Mouse (Mus musculus): ENCODE measurements around the gene Rps6kc1.
A peak's percentile ranks its signal among the peaks of the same experiment; 100 is the strongest.

Gene Rps6kc1

DNA sequence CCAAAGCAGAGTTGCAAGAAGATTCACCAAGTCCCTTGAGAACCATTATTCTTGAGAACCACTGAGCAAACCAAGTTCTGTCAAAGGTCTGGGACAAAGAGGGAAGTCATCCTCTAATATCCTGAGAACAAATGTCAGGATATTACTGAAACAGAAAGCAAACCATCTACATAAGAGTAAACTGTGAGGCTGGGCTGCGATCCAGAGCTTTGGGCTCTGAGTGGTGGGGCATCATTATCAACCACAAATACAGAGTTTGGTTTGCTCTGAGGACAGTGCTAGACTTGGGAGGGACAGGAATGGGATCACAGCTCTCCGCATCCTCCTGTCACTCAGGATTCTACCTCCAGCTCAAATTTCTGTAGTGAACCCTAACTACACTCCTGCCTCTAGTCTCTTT, 144.8 kb downstream of the Rps6kc1 start:
- DNase-seq (ENCODE audit: low spot score in 2 of 2): no peak

DNA sequence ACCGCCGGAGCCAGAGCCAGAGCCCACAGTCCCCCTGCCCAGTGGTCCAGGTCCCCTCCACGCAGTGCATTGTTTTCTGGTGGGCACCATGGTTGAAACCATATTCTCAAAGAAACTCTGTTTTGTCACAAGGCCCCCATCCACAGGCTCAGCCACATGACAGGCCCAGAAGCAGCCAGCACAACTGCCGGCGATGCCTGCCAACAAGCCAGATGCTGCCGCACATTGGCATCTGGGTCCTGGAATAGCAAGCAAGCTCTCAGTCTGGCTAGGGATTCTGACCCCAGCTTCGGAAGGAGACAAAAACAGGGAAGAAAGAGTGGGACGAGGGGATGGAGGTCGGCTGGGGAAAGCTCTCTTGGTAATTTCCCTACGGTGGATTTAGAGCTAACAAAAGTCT, 147.8 kb downstream of the Rps6kc1 start:
- peak; percentile 27 to 34 for DNase-seq (ENCODE audit: low spot score in 2 of 2)

DNA sequence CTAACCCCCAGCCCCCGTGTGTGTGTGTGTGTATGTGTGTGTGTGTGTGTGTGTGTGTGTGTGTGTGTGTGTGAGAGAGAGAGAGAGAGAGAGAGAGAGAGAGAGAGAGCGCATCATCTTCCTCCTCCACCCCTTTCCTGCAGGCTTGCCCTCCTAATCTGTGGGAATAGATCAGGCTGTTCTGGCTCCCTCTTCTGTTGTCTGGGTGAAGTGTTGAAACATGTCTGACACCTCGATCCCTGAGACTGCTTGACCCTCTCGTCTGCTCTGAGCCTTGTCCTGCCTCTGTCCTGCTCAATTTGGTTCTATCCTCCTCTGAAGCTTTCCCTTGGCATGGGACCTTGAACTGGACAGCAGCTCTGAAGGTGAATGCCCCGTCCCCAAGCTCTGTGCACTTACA, 149.8 kb downstream of the Rps6kc1 start:
- DNase-seq (ENCODE audit: low spot score in 2 of 2): no peak

DNA sequence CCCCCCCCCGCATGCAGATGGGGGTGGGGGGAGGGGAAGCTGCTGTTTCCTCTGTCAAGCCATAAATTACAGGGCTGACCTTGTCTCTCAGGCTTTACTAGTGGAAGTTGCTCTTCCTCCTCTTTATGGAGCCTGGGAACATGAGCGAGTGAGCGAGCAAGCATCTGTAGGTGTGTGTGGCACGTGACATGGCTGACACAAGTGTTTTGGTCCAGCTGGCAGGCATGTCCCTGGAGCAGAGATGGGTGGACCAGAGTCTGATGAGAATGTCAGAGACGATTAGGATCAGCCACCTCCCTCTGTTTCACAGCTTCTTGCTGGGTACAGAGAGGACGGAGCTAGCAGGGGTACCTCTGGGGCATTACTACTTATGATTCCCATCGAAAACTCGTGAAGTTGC, 153.7 kb downstream of the Rps6kc1 start:
- no peak for DNase-seq (ENCODE audit: low spot score in 2 of 2)

DNA sequence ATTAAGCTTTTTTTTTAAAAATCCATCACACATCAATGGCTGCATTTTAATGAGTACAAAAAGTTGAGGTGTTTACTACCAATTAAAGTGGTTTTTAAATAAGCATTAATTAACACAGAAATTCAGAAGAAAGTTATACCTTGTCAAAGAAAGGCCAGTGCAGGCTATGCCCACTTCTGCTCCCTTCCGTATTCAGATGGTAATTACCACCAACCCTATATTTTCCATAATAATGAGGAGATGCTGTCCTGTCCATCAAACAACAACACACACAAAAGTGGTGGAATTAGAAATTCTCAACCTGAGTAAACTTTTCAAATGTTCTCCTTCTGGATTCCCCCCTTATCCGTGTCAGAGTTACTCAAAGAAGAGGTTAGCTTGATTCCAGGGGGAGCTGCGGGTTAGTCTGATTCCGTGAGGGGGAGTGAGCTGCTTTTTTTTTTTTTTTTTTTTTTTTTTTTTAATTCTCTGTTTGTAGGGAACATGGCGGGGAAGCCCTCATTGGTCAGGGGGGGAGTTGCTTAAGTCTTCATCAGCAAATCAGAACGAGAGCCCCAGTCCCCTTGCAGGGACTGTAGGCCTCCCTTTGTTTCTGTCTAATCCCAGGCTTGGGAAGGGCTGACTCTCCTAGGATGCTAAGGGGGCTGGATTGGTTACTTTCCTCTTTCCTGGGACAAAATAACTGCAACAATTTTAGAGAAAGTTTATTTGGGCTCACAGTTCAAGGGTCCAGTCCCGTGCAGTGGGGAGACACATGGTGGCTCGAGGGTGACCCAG, 159.6 kb downstream of the Rps6kc1 start:
- no peak for DNase-seq (ENCODE audit: low spot score in 2 of 2)

DNA sequence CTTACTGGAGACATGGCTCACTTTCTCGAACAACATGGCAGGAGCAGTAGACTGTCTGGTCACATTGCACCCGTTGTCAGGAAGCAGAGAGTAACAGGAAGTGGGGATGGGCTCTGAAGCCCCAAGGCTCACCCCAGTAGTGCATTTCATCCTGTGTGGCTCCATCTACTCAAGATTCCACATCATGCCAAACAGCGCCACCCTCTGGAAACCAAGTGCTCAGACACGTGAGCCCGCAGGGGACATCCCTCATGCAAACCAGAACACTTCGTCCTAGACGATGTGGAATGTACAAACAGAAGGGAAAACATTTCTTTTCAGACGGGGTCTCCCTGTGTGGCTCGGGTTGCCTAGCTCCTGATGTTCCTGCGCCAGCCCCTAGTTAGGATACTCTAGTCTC, 162.6 kb downstream of the Rps6kc1 start:
- DNase-seq (ENCODE audit: low spot score in 2 of 2): no peak

DNA sequence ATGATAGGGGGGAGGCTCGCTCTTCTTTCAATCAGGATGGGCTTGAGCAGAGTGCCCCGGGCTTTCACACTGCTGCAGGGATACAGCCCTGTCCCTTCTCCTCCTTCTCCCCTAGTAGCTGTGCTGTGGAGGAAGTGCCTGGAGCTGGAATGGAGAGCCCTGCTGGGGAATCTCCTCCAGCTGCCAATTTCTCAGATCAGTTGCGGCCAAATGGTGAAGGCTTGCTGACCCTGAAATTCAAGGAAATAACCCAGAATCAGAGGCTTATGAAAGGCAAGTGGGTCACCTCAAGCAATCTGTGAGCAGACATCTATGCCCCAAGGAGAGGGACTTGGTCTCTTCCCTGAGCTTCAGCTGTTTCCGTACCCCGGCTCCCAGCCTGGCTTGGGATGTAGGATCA, 170.1 kb downstream of the Rps6kc1 start:
- DNase-seq (ENCODE audit: low spot score in 2 of 2): no peak

DNA sequence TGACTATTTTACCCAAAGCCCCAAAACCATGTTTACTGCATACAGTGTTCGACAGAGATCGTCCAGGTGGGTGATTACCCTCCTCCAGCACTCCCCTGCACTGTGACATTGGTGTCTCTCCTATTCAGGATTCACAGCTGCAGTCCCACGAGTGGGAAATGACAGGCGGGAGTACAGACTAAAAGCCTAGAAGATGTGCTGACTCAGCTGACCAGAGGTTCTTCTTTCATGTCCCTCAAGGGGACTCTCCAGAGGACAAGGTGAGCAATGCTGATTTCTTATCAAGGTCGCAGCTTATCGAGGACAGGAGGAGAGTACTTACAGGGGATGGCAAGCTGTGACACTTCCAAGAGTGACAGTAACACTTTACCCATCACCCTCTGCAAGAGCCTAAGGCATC, 178.8 kb downstream of the Rps6kc1 start:
- DNase-seq (ENCODE audit: low spot score in 2 of 2): no peak

DNA sequence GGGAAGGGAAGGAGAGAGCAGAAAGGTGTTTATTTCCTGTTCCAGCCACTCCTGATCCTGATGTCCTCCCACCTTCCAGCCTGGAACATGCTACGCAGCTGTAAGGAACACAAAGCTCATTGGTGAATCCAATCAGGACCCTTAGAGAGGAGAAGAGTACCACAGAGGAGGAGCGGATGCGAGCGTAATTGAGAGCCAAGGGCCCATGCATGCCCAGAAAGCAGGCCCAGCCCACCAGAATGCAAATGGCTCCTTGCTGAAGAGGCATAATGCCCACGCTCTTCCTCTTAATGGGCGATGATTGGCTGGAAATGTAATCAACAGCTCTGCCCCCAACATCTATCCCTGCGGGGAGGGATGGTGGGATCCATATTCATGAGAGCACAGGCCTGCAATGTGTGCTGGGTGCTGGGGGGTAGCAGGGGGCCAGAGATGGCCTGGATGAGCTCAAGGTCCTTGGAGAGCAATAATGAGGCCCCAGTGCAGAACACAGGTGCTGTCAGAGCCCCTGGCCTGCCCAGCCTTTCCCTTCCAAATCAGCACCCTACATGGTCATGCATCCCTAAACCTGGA, 182.0 kb downstream of the Rps6kc1 start:
- peak; percentile 12 to 15 for DNase-seq (ENCODE audit: low spot score in 2 of 2)

DNA sequence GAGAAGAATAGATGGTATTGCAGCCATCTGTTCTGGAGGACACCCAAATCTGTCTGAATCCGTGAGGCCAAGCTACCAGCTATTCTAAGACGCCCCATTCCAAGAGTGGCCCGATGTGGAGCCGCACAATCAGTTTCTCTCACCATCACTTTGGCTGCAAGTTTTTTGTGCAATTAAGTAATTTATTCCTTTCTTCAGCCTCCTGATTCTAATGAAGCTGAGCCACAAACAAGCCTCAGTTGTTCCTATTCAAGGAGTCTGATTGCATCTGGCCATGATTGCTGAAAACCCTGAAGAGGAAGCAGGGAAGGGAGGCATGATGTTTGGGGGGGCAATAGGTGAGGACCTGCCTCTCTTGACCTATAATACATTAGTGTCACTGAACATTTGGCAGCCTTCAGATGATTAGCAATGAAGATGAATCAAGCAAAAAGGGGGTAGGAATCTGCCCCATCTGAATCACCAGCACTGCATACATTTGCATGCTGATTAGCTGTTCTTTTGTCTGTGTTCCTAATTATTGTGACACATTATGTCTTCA, 183.4 kb downstream of the Rps6kc1 start:
- peak in 1 of 2 experiments; percentile 15 for DNase-seq (ENCODE audit: low spot score in 2 of 2)

DNA sequence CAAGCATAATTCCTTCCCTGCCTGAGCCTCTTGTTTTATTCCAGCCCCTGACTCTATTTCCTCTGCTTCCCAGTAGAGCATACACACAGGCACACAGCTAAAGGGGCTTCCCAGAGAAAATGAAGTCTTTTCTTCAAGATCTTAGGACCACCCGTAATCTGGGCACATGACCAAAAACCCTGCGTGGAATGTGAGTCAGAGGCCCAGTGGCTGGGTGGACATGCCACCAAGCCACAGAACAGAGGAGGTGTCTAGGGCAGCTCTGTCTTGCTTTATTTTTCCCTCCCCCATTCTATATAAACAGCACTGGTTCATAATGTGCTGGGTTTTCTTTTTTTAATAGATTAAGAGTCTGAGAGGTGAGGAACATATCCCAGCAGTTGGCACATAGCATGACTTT, 184.2 kb downstream of the Rps6kc1 start:
- peak in 1 of 2 experiments; percentile 8 for DNase-seq (ENCODE audit: low spot score in 2 of 2)

DNA sequence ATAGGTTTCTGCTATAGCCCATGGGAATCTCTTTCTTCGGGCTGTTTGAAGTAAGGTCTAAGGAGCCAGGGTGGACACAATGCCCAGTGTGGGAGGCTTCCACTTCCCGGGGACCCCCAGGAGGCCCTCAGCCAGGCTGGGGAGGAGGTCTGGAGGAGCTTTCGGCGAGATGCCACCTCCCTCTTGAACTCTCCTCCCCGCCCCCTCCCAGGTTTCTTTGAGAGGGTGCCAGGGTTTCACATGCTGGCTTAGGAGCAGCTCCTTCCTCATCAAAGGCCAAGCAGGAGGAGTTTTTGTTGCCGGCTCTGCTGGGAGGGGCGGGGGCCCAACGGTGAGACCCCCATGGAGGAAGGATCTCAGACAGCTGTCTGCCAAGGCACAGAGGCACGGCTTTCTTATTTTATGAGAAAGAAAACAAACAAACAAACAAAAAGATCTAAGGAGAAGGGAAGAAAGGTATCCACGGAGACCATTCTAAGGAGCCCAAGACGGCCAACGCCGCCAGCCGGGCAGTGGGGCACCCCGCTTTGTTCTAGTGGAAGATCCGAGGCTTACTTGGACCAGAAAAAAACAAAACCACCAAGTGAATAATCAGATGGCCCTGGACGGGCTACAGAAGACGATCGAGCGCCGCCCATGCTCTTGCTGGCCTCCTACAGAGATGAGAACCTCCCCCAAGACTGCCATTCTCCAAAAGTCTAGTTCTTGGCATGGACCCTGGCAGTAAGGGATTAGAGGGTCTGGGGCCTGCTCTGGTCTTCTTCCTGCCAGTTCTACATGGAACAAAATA, 186.8 kb downstream of the Rps6kc1 start:
- peak; percentile 40 to 48 for DNase-seq (ENCODE audit: low spot score in 2 of 2)

DNA sequence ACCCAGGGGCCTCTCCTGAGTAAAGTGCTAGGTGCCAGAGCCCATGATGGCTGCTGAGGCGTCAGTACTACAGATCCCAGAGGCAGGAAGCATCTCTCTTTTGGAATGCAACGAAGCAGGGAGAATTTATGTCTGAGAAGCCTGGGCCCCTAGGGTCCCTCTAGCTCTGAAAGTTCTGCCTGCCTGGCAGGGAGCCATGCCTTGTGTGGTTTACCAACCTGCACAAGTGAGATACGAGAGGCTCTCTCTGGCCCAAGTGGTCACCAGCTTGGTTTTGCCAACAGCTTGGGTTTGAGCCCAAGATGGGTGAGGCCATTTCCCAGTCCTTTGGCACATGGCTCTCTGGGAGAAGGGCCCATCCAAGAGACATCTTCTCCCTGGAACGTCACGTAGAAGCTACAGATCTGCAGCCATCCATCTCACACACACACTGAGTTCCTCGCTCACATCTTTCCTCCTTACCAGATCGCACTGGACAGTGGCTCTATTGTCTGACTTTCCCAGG, 187.6 kb downstream of the Rps6kc1 start:
- DNase-seq (ENCODE audit: low spot score in 2 of 2): no peak

DNA sequence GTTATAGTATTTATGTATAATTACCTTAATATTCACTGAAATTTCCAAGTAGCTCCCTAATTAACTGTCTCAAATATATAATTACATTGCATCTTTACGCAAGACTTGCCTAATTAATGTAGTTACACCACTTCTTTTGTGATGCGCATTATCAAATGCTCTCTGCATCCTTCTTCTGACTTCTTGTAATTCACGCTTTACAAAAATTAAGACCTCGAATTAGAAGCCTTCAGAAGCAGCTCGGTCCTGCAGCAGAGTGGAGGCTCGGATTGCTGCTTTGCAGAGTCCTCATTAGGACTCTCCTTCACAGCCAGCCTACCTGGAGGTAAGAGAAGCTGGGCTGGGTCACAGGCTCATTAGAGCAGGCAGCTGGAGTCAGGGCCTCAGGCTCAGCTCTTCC, 197.7 kb downstream of the Rps6kc1 start:
- DNase-seq (ENCODE audit: low spot score in 2 of 2): no peak

DNA sequence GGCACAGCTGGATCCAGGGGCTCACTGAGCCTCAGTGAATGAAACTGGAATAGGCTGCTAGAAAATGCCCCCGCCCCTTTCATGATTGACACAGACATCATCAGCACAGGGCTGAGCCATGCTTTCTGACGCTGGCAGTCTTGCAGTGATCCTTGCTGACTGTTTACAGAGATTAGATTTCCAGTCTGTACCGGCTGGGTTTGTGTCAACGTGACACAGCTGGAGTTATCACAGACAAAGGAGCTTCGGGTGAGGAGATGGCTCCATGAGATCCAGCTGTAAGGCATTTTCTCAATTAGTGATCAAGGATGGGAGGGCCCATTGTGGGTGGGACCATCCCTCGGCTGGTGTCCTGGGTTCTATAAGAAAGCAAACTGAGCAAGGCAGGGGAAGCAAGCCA, 214.0 kb downstream of the Rps6kc1 start:
- DNase-seq (ENCODE audit: low spot score in 2 of 2): no peak

DNA sequence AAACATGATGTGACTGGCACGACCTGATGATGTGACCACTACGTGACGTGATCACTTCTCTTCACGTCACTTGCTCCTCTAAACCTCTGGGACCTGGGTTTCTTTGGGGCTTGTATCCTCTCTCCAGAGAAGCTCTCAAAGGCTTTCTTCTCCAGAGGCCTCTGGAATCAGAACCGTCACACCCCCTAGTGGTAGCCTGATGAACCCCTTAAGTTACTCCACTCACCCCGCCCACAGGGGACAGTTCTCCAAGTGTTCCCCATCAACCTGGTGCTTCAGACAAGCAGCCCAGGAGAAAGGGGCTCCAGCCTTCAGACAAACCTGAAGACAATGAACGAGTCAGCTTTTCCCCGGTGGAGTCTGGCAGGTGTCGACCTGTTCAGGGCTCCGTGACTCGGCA, 216.0 kb downstream of the Rps6kc1 start:
- DNase-seq (ENCODE audit: low spot score in 2 of 2): peak in 1 of 2 experiments; percentile 54

DNA sequence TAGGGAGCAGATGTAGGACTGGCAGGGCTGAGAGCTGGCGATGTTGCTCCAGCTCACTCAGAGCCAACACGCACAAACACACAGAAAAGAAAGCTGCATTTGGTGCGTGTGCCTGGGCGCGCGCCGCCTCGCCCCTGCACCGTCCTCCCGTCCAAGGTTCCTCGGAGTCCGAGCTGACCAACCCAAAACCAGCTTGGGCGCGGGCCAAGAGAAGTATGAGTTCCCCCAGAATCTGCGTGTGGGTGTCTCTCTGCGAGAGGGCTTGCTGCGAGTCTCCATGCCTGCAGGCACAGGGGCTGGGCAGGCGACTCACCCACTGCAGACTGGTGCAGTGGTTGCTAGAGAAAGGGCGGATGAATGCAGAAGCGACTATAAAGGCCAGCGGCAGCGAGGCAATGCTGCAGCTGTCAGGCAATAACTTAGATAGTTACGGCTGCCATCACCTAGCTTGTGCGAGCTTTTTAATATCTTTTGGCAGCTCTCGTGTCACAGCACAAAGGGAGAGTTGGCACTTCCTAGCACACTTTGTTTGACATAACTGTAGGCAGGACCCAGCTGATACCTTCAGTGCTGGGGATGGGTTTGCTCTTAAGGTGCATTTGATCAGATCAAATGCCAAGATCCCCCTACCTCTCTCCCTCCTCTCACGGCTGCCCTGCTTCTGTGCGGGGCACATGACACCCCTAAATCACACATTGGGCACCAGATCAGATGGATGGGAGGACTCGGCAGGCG, 220.9 kb downstream of the Rps6kc1 start:
- DNase-seq (ENCODE audit: low spot score in 2 of 2): no peak

DNA sequence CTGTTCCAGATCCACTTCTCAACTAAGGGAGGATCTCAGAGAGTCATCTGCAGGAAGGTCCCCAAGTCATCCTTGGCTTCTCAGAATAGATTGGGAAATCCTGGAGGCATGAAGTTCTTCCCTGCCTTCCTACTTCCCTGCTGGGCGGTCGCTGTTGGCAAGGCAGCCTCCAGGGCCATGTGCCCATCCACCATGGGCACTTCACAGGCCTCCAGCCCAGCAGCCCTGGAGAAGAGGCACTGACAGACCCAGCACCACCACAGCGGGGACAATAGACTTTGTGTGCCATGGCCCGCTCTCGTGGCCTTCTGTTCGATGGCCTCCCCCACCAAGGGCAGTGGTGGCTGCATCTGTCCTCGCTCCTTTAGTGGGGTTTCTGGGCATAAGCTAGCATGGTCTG, 228.5 kb downstream of the Rps6kc1 start:
- DNase-seq (ENCODE audit: low spot score in 2 of 2): no peak

DNA sequence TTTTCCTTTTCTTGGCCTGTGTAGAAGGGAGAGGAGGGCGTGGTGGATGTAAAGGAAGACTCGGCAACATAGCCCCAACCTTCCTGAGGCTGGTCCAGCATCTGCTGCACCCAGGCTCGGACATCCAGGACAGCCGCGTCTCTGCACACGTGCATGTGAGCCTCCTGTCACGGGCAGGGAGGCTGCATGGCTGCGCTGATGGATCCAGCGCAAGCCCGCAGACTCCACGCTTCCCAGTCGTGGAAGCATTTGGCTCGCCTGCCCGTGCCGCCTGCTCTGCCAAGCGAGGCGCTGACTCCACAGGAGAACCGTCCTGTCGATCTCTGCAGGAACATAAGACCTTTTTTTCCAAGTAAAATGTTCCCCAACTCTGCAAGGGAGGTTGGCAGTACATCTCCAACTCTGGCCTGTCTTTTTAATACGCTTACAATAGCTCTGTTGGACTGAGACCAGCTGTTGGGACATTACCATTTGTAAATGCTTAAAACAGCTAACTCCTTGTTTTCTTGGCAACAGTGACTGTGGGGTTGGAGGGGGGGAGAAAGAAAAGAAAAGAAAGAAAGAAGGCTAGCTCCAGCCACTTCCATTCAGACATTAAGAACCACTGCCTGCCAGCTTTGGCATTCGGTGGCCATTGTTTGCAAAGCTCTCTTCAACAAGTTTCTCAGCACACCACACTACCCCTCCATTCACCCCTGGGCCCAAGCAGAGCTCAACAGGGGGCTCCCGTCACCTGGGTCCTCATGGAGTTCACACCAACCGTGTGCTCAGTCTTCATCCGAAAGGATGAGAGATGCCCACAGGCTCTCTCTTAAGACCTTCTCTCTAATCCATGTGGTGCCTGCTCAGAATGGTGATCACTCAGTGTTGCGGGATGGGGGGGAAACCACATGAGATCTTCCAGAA, 229.3 kb downstream of the Rps6kc1 start:
- DNase-seq (ENCODE audit: low spot score in 2 of 2): peak; percentile 57 to 60

DNA sequence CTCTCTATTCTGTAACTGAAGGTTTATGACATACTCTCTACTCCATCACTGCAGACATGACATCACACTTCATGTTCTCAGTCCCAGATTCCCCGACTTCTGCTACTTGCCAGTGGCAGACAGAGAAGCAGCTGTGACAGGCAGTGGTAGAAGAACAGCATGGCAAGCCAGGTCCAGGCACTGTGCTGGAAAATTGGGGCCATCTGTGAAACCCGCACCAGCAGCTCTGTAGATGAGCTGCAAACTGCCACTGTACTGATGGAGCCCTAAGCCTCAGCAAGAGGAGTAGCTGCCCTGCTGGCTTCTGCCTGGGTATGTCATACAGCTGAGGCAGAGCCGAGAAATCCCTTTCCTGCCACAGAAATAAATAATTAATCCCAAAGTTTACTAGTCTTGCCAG, 236.1 kb downstream of the Rps6kc1 start:
- no peak for DNase-seq (ENCODE audit: low spot score in 2 of 2)

DNA sequence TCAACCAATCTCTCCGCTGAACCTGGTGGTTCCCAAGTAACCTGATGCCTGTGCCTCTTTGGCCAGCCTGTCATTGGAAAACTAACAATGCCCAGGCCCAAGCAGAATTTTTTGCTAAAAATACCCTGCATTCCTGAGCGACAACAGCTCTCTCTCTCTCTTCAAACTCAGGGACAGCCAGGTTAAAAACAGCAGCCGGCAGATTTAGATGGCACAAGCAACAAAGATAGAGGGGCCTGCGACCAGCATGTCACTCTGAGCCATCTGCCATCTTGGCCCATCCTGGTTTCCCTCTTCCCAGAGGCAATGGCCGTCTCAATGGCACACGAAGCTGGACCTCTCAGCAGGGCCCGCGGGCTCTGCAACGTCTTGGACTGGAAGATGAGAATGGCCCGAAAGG, 242.5 kb downstream of the Rps6kc1 start:
- no peak for DNase-seq (ENCODE audit: low spot score in 2 of 2)

All from frontal cortex, postnatal 10 days (tissue).